Mouse (Mus musculus) ES-E14 (cell line): ENCODE results near the gene Asphd2. TPM values are rescaled to one million over a fixed set of nuclear protein-coding genes. Genes with fewer than 3 reads are reported as not detected.

Experiments used
- DNase-seq: peaks from one replicate; pipeline ENCODE4 v3.0.0-alpha.2; 2013; ENCODE audit warnings: low read depth, low spot score
- H3K27ac ChIP-seq: 2 replicates; pipeline ENCODE4 v1.5.1; 2012; ENCODE audit warnings: low read depth, mild to moderate bottlenecking, low read length, moderate library complexity, mixed read lengths; ENCODE audit not compliant: poor library complexity, insufficient read depth, severe bottlenecking
- H3K36me3 ChIP-seq: 2 replicates; pipeline ENCODE4 v1.6.1; 2012; ENCODE audit warnings: mild to moderate bottlenecking, low read length, moderate library complexity, mixed read lengths; ENCODE audit not compliant: control insufficient read depth, poor library complexity, insufficient read depth, severe bottlenecking
- H3K4me1 ChIP-seq, 2 experiments: fragments of 150-350 bp in 1 of 2; sonication (generic) in 1 of 2; 2 replicates each; pipeline ENCODE4 v1.6.1; 2012; ENCODE audit warnings: low read length in 2 of 2, mild to moderate bottlenecking in 1 of 2, mixed read lengths in 1 of 2; ENCODE audit not compliant: control insufficient read depth in 2 of 2, insufficient read depth in 2 of 2, poor library complexity in 1 of 2
- H3K4me3 ChIP-seq, 2 experiments: fragments of 150-350 bp in 1 of 2; sonication (generic) in 1 of 2; 2 replicates each; pipeline ENCODE4 v1.5.1; 2012; ENCODE audit warnings: low read length in 2 of 2, low read depth in 1 of 2, mild to moderate bottlenecking in 1 of 2, mixed read lengths in 1 of 2; ENCODE audit not compliant: insufficient read depth in 1 of 2, poor library complexity in 1 of 2, severe bottlenecking in 1 of 2
- H3K9ac ChIP-seq: 2 replicates; pipeline ENCODE4 v1.6.1; 2012; ENCODE audit warnings: low read depth, mild to moderate bottlenecking, low read length, mixed read lengths; ENCODE audit not compliant: poor library complexity, insufficient read depth, severe bottlenecking
- H3K9me3 ChIP-seq: fragments of 150-350 bp; sonication (generic); 2 replicates; pipeline ENCODE4 v1.6.1; 2012; ENCODE audit warnings: low read depth, mild to moderate bottlenecking, low read length; ENCODE audit not compliant: control insufficient read depth, insufficient read depth
- CHD2 ChIP-seq: IDR thresholded peaks from 2 replicates; pipeline ENCODE4 v1.6.1; 2014; ENCODE audit warnings: mild to moderate bottlenecking, low read depth, low read length, inconsistent platforms
- HCFC1 ChIP-seq: IDR thresholded peaks from 2 replicates; pipeline ENCODE4 v1.6.1; 2012; ENCODE audit warnings: low read length, inconsistent platforms, borderline replicate concordance; ENCODE audit not compliant: insufficient read depth
- MAFK ChIP-seq: IDR thresholded peaks from 2 replicates; pipeline ENCODE4 v1.6.1; 2014; ENCODE audit warnings: mild to moderate bottlenecking, low read depth, low read length, inconsistent platforms; ENCODE audit not compliant: insufficient read depth
- ZC3H11A ChIP-seq: IDR thresholded peaks from 2 replicates; pipeline ENCODE4 v1.6.1; 2012; ENCODE audit warnings: low read depth, mild to moderate bottlenecking, inconsistent platforms, low read length, borderline replicate concordance
- ZNF384 ChIP-seq: IDR thresholded peaks from 2 replicates; pipeline ENCODE4 v1.6.1; 2012; ENCODE audit warnings: low read depth, low read length, inconsistent platforms
- in situ Hi-C, 2 experiments: fragments of 600-800 bp; cut with MboI; formaldehyde crosslinking; loops; one replicate each; pipeline ENCODE4 v1.15.1; 2025; ENCODE audit warnings: low sequenced_read_pairs in 2 of 2, inconsistent platforms in 1 of 2; ENCODE audit not compliant: unreplicated experiment in 2 of 2
- total RNA-seq: library from RNA; depleted of rRNA; stranded (reverse); fragments of 300-350 nt; gene quantifications from 2 replicates; pipeline ENCODE4 v1.2.3, GENCODE M21; 2012

Gene Asphd2
- total RNA-seq, 1 experiment, result 4.6 TPM

DNA sequence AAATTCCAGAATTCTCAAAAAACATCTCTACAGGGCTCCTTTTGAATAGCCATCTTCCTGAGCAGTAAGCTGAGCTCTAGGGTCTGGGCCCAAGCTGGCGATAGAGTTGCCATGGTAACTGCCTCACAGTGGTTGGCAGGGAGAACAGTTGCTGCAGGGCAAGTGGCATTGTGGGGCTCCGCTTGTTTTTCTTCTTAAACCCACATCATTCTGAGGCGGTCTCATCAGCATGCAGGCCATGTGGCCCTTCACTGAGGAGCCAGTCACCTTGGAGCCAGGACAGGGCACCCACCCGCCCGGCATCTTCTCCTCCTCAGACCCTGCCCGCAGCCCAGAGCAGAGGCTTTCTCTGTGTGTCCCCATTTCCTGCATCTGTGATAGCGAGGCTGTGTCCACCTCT is 22.7 kb downstream of the Asphd2 start:
- H3K36me3 ChIP-seq, result peaks cover 26% of the 10 kb centered on the region; the same call in 1 of the 2 replicates
- H3K4me1 ChIP-seq, result peaks cover 0 to 3% of the 10 kb centered on the region in 2 experiments; a peak in 1 of 4 replicates
- H3K9me3 ChIP-seq, result no peaks in the 10 kb centered on the region
- H3K4me3 ChIP-seq, result no peak overlapping the region
- no peak for TF ChIP-seq ZNF384
- no peak for TF ChIP-seq ZC3H11A
- TF ChIP-seq CHD2, result no peak
- H3K27ac ChIP-seq, result no peak overlapping the region
- DNase-seq, result no peak
- in situ Hi-C loops, result no loop called here
- H3K9ac ChIP-seq, result no peak overlapping the region

- no peak for DNase-seq
- no peak for TF ChIP-seq ZC3H11A
- no peak for TF ChIP-seq MAFK
- no peak for TF ChIP-seq CHD2
- TF ChIP-seq HCFC1, result no peak
- no peak for TF ChIP-seq ZNF384
- H3K9ac ChIP-seq, result no peak overlapping the region
- H3K36me3 ChIP-seq, result peaks cover 28% of the 10 kb centered on the region; the same call in 1 of the 2 replicates
- peaks cover 0 to 3% of the 10 kb centered on the region in 2 experiments; a peak in 1 of 4 replicates for H3K4me1 ChIP-seq
- in situ Hi-C loops, result no loop called here
- H3K4me3 ChIP-seq, result no peak overlapping the region
- H3K9me3 ChIP-seq, result no peaks in the 10 kb centered on the region
- no peak overlapping the region for H3K27ac ChIP-seq
Measured at GRCm38 (mm10) chr5:112370236-112370813, 24.3 kb downstream of the Asphd2 start.

- in situ Hi-C loops, result no loop called here
- peaks cover 34% of the 10 kb centered on the region; the same call in 1 of the 2 replicates for H3K36me3 ChIP-seq
- no peak for TF ChIP-seq HCFC1
- TF ChIP-seq ZNF384, result no peak
- no peak for TF ChIP-seq CHD2
- TF ChIP-seq MAFK, result no peak
- TF ChIP-seq ZC3H11A, result no peak
- H3K9ac ChIP-seq, result no peak overlapping the region
- no peaks in the 10 kb centered on the region for H3K9me3 ChIP-seq
- H3K4me1 ChIP-seq, result peaks cover 0 to 3% of the 10 kb centered on the region in 2 experiments; a peak in 1 of 4 replicates
- no peak for DNase-seq
- H3K27ac ChIP-seq, result no peak overlapping the region
- H3K4me3 ChIP-seq, result no peak overlapping the region
Measured at GRCm38 (mm10) chr5:112369326-112369725, 25.3 kb downstream of the Asphd2 start.

DNA sequence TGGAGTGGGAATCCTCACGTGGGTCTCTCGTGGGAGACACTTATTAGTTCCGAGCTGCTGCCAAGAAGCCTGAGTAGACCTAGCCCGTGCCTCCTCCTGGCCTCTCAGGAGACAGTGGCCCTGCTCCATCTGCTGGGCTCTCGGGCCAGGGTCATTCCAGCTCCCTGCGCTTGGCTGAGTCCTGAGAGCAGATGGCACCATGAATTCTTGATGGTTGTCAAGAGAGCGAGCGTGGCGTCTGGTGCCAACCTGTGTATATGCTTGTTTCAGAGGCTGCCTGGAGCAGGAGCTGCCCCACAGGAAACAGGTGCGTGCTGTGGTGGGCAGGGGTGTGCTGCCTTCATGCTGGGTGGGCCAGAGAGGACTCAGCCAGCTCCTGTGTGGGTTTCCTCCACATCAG is 26.0 kb downstream of the Asphd2 start:
- peaks cover 0 to 3% of the 10 kb centered on the region in 2 experiments; a peak in 1 of 4 replicates for H3K4me1 ChIP-seq
- peaks cover 34% of the 10 kb centered on the region; the same call in 1 of the 2 replicates for H3K36me3 ChIP-seq
- no peaks in the 10 kb centered on the region for H3K9me3 ChIP-seq
- no peak for TF ChIP-seq MAFK
- no peak for TF ChIP-seq ZC3H11A
- no peak for TF ChIP-seq HCFC1
- no peak for TF ChIP-seq ZNF384
- no peak for TF ChIP-seq CHD2
- no peak for DNase-seq
- H3K4me3 ChIP-seq, result no peak overlapping the region
- no peak overlapping the region for H3K27ac ChIP-seq
- in situ Hi-C loops, result no loop called here
- H3K9ac ChIP-seq, result no peak overlapping the region

DNA sequence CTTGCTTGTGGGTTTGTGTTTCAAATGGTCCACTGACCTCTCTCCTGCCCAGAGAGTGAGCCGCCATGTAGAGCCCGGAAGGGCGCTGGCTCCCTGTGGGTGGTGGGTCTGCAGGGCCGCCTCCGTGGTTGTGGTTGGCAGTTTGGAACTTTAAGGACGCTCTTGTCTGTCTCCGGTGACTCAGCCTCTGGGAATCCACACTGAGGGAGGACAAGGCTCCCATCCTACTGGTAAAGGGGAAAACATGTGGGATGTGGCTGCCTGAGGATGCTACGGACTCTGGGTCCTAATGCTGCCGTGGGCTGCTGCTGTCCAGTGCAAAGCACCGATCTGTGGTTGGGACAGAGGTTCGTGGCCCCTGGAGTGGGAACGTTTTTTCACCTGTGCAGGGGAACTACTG is 26.7 kb downstream of the Asphd2 start:
- Histone ChIP-seq H3K9me3 (no peaks in the 10 kb centered on the region), H3K36me3 (peaks cover 39% of the 10 kb centered on the region; the same call in 1 of the 2 replicates), H3K4me1 (peaks cover 0 to 3% of the 10 kb centered on the region in 2 experiments; a peak in 1 of 4 replicates), H3K4me3 (no peak overlapping the region), H3K9ac (no peak overlapping the region), H3K27ac (no peak overlapping the region)
- in situ Hi-C loops, result no loop called here
- TF ChIP-seq ZNF384, result no peak
- no peak for TF ChIP-seq MAFK
- no peak for TF ChIP-seq ZC3H11A
- TF ChIP-seq HCFC1, result no peak
- DNase-seq, result no peak
